Mouse (Mus musculus): ENCODE results near the gene Cops8. TPM values are rescaled to one million over a fixed set of nuclear protein-coding genes. Genes with fewer than 3 reads are reported as not detected.

The Cops8 gene
- total RNA-seq, 2 experiments from 2014 or later, result 67.0 to 90.1 TPM

GRCm38 (mm10) chr1:90650781-90651437 lies 48.1 kb downstream of the Cops8 start:
- ATAC-seq (replicated peaks; ENCODE audit: poor library complexity, severe bottlenecking), result 0 out of 2 replicates have a peak, but pooled peaks have one; percentile 50

- ATAC-seq (replicated peaks; ENCODE audit: poor library complexity, severe bottlenecking), result no peak
These were observed 49.0 kb downstream of the Cops8 start for GRCm38 (mm10) chr1:90651781-90652180.

- ATAC-seq (replicated peaks; ENCODE audit: poor library complexity, severe bottlenecking), result no peak
These were observed 49.8 kb downstream of the Cops8 start for GRCm38 (mm10) chr1:90652553-90652952.

GRCm38 (mm10) chr1:90656492-90657245 lies 53.9 kb downstream of the Cops8 start:
- no peak for ATAC-seq (replicated peaks; ENCODE audit: poor library complexity, severe bottlenecking)

- ATAC-seq (replicated peaks; ENCODE audit: poor library complexity, severe bottlenecking), result no peak
These were observed 54.7 kb downstream of the Cops8 start for GRCm38 (mm10) chr1:90657292-90658050.

GRCm38 (mm10) chr1:90658581-90658980 lies 55.8 kb downstream of the Cops8 start:
- no peak for ATAC-seq (replicated peaks; ENCODE audit: poor library complexity, severe bottlenecking)

GRCm38 (mm10) chr1:90660150-90660549 lies 57.4 kb downstream of the Cops8 start:
- ATAC-seq (replicated peaks; ENCODE audit: poor library complexity, severe bottlenecking), result no peak

- ATAC-seq (replicated peaks; ENCODE audit: poor library complexity, severe bottlenecking), result no peak
These were observed 59.7 kb downstream of the Cops8 start for GRCm38 (mm10) chr1:90662491-90662890.

Other genes starting within 250 kb of the Cops8 start
- gene Col6a3, start 241.0 kb downstream of the Cops8 start, total RNA-seq (2014; fragmentation: Nextera tagmentation), result not detected in 2 replicates
- gene Col6a3, start 241.0 kb downstream of the Cops8 start, total RNA-seq (2017), result not detected in 2 replicates

All from granulocyte monocyte progenitor cell, adult 5-6 weeks (primary cell).